Mouse (Mus musculus): ENCODE measurements around the gene Gm10217. TPM values are rescaled to one million over a fixed set of nuclear protein-coding genes. Genes with fewer than 3 reads are reported as not detected.

Gene Gm10217
- total RNA-seq, 1 experiment: not detected

DNA sequence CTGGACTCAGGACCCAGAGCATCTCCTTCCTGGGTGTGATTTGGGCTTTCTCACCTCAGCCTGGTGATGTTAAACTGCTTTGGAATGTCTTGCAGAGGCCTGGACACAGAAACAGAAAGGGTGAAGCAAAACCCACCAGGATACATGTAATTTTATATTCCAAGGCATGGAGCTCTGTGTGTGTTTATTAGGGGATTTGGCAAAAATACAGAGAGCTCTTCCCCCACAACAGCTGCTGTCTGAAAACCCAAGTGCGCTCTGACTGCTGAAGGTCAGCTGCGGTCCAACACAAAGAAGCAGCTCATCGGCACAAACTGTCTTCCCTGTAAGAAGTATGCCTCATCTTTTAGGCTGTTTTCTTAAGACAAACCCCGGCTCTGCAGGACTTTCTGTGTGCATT, 15.9 kb downstream of the Gm10217 start:
- Histone ChIP-seq H3K9me3 (ENCODE audit: control insufficient read depth, insufficient read depth, low read depth, low read length) (no peaks in the 10 kb centered on the region), H3K27ac (ENCODE audit: insufficient read depth, low read depth, low read length, poor library complexity, severe bottlenecking) (no peak overlapping the region), H3K9ac (ENCODE audit: insufficient read depth, low read depth, low read length, poor library complexity, severe bottlenecking) (no peak overlapping the region), H3K36me3 (ENCODE audit: control insufficient read depth, insufficient read depth, low read length, poor library complexity, severe bottlenecking) (no peaks in the 10 kb centered on the region), H3K4me1 (ENCODE audit: control insufficient read depth in 2 of 2, insufficient read depth in 2 of 2, low read length in 2 of 2, poor library complexity in 1 of 2) (no peaks in the 10 kb centered on the region), H3K4me3 (ENCODE audit: insufficient read depth in 1 of 2, low read depth in 1 of 2, low read length in 2 of 2, poor library complexity in 1 of 2, severe bottlenecking in 1 of 2) (no peak overlapping the region)
- no peak for TF ChIP-seq ZC3H11A (IDR thresholded peaks at IDR 0.05; ENCODE audit: borderline replicate concordance, low read depth, low read length)
- no peak for TF ChIP-seq ZNF384 (IDR thresholded peaks at IDR 0.05; ENCODE audit: low read depth, low read length)
- TF ChIP-seq MAFK (IDR thresholded peaks at IDR 0.05; ENCODE audit: insufficient read depth, low read depth, low read length): no peak
- no peak for TF ChIP-seq HCFC1 (IDR thresholded peaks at IDR 0.05; ENCODE audit: borderline replicate concordance, insufficient read depth, low read length)
- no peak for TF ChIP-seq CHD2 (IDR thresholded peaks at IDR 0.05; ENCODE audit: low read depth, low read length)
- in situ Hi-C loops (cut with MboI; ENCODE audit: low sequenced_read_pairs in 2 of 2, unreplicated experiment in 2 of 2): no loop called here
- DNase-seq (ENCODE audit: low read depth, low spot score): no peak

DNA sequence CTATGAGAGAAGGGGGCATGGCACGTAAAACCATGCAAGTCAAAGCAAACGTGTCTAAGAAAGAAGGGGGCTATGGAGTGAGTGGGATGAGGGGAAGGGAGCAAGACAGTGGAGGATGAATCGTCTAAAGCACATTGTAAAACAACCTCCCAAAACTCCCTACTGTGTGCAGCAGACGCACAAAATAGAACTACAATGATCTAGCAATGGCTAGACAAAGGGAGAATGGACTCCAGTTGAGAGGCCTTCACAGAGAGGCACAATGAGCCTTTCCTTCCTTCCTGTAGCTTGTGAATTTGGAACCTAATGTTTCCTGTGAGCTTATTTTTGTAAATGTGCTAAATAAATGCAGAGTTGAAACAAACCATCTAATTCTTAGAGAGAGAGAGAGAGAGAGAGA, 22.7 kb downstream of the Gm10217 start:
- in situ Hi-C loops (cut with MboI; ENCODE audit: low sequenced_read_pairs in 2 of 2, unreplicated experiment in 2 of 2): no loop called here
- no peak for TF ChIP-seq MAFK (IDR thresholded peaks at IDR 0.05; ENCODE audit: insufficient read depth, low read depth, low read length)
- no peak for TF ChIP-seq HCFC1 (IDR thresholded peaks at IDR 0.05; ENCODE audit: borderline replicate concordance, insufficient read depth, low read length)
- no peak for TF ChIP-seq ZNF384 (IDR thresholded peaks at IDR 0.05; ENCODE audit: low read depth, low read length)
- TF ChIP-seq CHD2 (IDR thresholded peaks at IDR 0.05; ENCODE audit: low read depth, low read length): no peak
- TF ChIP-seq ZC3H11A (IDR thresholded peaks at IDR 0.05; ENCODE audit: borderline replicate concordance, low read depth, low read length): no peak

DNA sequence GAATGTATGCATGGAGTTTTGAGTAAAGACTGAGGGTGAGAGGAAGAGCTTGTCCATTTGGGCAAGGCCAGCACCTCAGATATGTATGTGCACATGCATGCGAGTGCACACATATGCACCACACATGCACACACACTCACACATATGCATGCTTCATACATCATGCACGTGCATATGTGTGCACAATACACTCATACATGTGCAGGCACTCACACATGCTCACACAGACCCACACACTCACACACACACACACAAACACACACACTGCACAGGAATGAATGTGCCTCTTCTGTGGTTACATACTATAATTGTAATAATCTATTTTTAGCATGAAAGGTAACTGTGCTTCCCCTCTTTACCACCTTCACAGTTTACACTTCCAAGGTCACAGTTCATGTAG, 35.1 kb downstream of the Gm10217 start:
- TF ChIP-seq ZC3H11A (IDR thresholded peaks at IDR 0.05; ENCODE audit: borderline replicate concordance, low read depth, low read length): no peak
- Histone ChIP-seq H3K9me3 (ENCODE audit: control insufficient read depth, insufficient read depth, low read depth, low read length) (no peaks in the 10 kb centered on the region), H3K36me3 (ENCODE audit: control insufficient read depth, insufficient read depth, low read length, poor library complexity, severe bottlenecking) (no peaks in the 10 kb centered on the region), H3K9ac (ENCODE audit: insufficient read depth, low read depth, low read length, poor library complexity, severe bottlenecking) (no peak overlapping the region), H3K27ac (ENCODE audit: insufficient read depth, low read depth, low read length, poor library complexity, severe bottlenecking) (no peak overlapping the region), H3K4me1 (ENCODE audit: control insufficient read depth in 2 of 2, insufficient read depth in 2 of 2, low read length in 2 of 2, poor library complexity in 1 of 2) (no peaks in the 10 kb centered on the region), H3K4me3 (ENCODE audit: insufficient read depth in 1 of 2, low read depth in 1 of 2, low read length in 2 of 2, poor library complexity in 1 of 2, severe bottlenecking in 1 of 2) (no peak overlapping the region)
- in situ Hi-C loops (cut with MboI; ENCODE audit: low sequenced_read_pairs in 2 of 2, unreplicated experiment in 2 of 2): no loop called here
- no peak for DNase-seq (ENCODE audit: low read depth, low spot score)

More for the DNA sequence above, 22.7 kb downstream of the Gm10217 start:
- no peaks in the 10 kb centered on the region for H3K36me3 ChIP-seq (ENCODE audit: control insufficient read depth, insufficient read depth, low read length, poor library complexity, severe bottlenecking)
- no peaks in the 10 kb centered on the region for H3K9me3 ChIP-seq (ENCODE audit: control insufficient read depth, insufficient read depth, low read depth, low read length)
- H3K27ac ChIP-seq (ENCODE audit: insufficient read depth, low read depth, low read length, poor library complexity, severe bottlenecking): no peak overlapping the region
- no peak overlapping the region for H3K4me3 ChIP-seq (ENCODE audit: insufficient read depth in 1 of 2, low read depth in 1 of 2, low read length in 2 of 2, poor library complexity in 1 of 2, severe bottlenecking in 1 of 2)
- peaks cover 3 to 4% of the 10 kb centered on the region in 2 experiments for H3K4me1 ChIP-seq (ENCODE audit: control insufficient read depth in 2 of 2, insufficient read depth in 2 of 2, low read length in 2 of 2, poor library complexity in 1 of 2)
- H3K9ac ChIP-seq (ENCODE audit: insufficient read depth, low read depth, low read length, poor library complexity, severe bottlenecking): no peak overlapping the region
- no peak for DNase-seq (ENCODE audit: low read depth, low spot score)

DNA sequence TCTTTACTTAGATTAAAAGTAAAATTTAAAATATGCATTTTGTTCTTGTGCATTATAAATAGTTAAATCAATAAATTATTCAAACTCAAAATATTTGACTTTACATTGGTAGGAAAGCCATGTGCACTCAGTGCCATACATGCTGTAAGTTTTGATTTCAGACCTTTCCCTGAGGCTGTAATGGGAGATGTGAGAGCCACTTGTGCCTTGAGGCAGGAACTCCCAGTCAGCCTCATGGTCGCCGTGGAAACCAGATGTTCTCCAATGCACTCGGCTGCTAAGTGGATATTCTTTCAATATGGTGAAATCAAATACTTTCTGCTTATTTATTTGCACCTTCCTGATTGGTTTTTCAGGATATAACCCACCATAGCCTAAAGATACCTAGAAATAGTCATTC, 35.6 kb downstream of the Gm10217 start:
- TF ChIP-seq ZC3H11A (IDR thresholded peaks at IDR 0.05; ENCODE audit: borderline replicate concordance, low read depth, low read length) (no peak), CHD2 (IDR thresholded peaks at IDR 0.05; ENCODE audit: low read depth, low read length) (no peak), HCFC1 (IDR thresholded peaks at IDR 0.05; ENCODE audit: borderline replicate concordance, insufficient read depth, low read length) (no peak), ZNF384 (IDR thresholded peaks at IDR 0.05; ENCODE audit: low read depth, low read length) (no peak), MAFK (IDR thresholded peaks at IDR 0.05; ENCODE audit: insufficient read depth, low read depth, low read length) (no peak)
- H3K4me1 ChIP-seq (ENCODE audit: control insufficient read depth in 2 of 2, insufficient read depth in 2 of 2, low read length in 2 of 2, poor library complexity in 1 of 2): no peaks in the 10 kb centered on the region
- H3K27ac ChIP-seq (ENCODE audit: insufficient read depth, low read depth, low read length, poor library complexity, severe bottlenecking): no peak overlapping the region
- H3K4me3 ChIP-seq (ENCODE audit: insufficient read depth in 1 of 2, low read depth in 1 of 2, low read length in 2 of 2, poor library complexity in 1 of 2, severe bottlenecking in 1 of 2): no peak overlapping the region
- no peak overlapping the region for H3K9ac ChIP-seq (ENCODE audit: insufficient read depth, low read depth, low read length, poor library complexity, severe bottlenecking)
- in situ Hi-C loops (cut with MboI; ENCODE audit: low sequenced_read_pairs in 2 of 2, unreplicated experiment in 2 of 2): no loop called here
- H3K36me3 ChIP-seq (ENCODE audit: control insufficient read depth, insufficient read depth, low read length, poor library complexity, severe bottlenecking): no peaks in the 10 kb centered on the region
- DNase-seq (ENCODE audit: low read depth, low spot score): no peak
- no peaks in the 10 kb centered on the region for H3K9me3 ChIP-seq (ENCODE audit: control insufficient read depth, insufficient read depth, low read depth, low read length)

Other genes starting within 250 kb of the Gm10217 start
- 0.04 TPM in 1 of 2 replicates, not detected in the other for gene Fam155a, start 93.1 kb upstream of the Gm10217 start, total RNA-seq (2012; rRNA removed)
- gene Lig4, start 113.4 kb downstream of the Gm10217 start, total RNA-seq (2012; rRNA removed): 3.7 and 5.8 TPM in 2 replicates
- 26.4 and 28.5 TPM in 2 replicates for gene Abhd13, start 113.5 kb downstream of the Gm10217 start, total RNA-seq (2012; rRNA removed)
- 0.21 and 0.31 TPM in 2 replicates for gene Tnfsf13b, start 142.2 kb downstream of the Gm10217 start, total RNA-seq (2012; rRNA removed)

All from ES-E14 (cell line).